Mouse (Mus musculus): ENCODE measurements around the gene Tpra1.

Gene Tpra1

GRCm38 (mm10) chr6:88890832-88891231, 11.2 kb upstream of the Tpra1 start:
- no peak for DNase-seq (ENCODE audit: low read depth)

- no peak for DNase-seq (ENCODE audit: low read depth)
Observed at GRCm38 (mm10) chr6:88893559-88893958, 8.5 kb upstream of the Tpra1 start.

- no peak for DNase-seq (ENCODE audit: low read depth)
Observed at GRCm38 (mm10) chr6:88895943-88896342, 6.1 kb upstream of the Tpra1 start.

- DNase-seq (ENCODE audit: low read depth), result no peak
Observed at GRCm38 (mm10) chr6:88897246-88897645, 4.8 kb upstream of the Tpra1 start.

GRCm38 (mm10) chr6:88898534-88899048, 3.5 kb upstream of the Tpra1 start, which contains the start of gene Mcm2:
Gene Mcm2, minus strand, starts transcription at chr6:88898780.
- DNase-seq (ENCODE audit: low read depth), result peak; percentile 78

- no peak for DNase-seq (ENCODE audit: low read depth)
Observed at GRCm38 (mm10) chr6:88899086-88899485, 3.0 kb upstream of the Tpra1 start.

GRCm38 (mm10) chr6:88899628-88900027, 2.4 kb upstream of the Tpra1 start:
- no peak for DNase-seq (ENCODE audit: low read depth)

GRCm38 (mm10) chr6:88901471-88901870, 580 bp upstream of the Tpra1 start:
- DNase-seq (ENCODE audit: low read depth), result no peak

- no peak for DNase-seq (ENCODE audit: low read depth)
Observed at GRCm38 (mm10) chr6:88903708-88904107, 1.7 kb downstream of the Tpra1 start.

GRCm38 (mm10) chr6:88904456-88904974, 2.5 kb downstream of the Tpra1 start:
- DNase-seq (ENCODE audit: low read depth), result no peak

- no peak for DNase-seq (ENCODE audit: low read depth)
Observed at GRCm38 (mm10) chr6:88905042-88905441, 3.0 kb downstream of the Tpra1 start.

- DNase-seq (ENCODE audit: low read depth), result peak; percentile 58
Observed at GRCm38 (mm10) chr6:88906369-88907108, 4.5 kb downstream of the Tpra1 start.

- no peak for DNase-seq (ENCODE audit: low read depth)
Observed at GRCm38 (mm10) chr6:88909151-88909550, 7.1 kb downstream of the Tpra1 start.

GRCm38 (mm10) chr6:88913022-88913421, 11.0 kb downstream of the Tpra1 start:
- DNase-seq (ENCODE audit: low read depth), result no peak

GRCm38 (mm10) chr6:88913440-88913839, 11.4 kb downstream of the Tpra1 start:
- DNase-seq (ENCODE audit: low read depth), result no peak

GRCm38 (mm10) chr6:88914799-88915198, 12.7 kb downstream of the Tpra1 start:
- DNase-seq (ENCODE audit: low read depth), result no peak

GRCm38 (mm10) chr6:88915510-88915909, 13.5 kb downstream of the Tpra1 start:
- no peak for DNase-seq (ENCODE audit: low read depth)

- DNase-seq (ENCODE audit: low read depth), result no peak
Observed at GRCm38 (mm10) chr6:88916153-88916552, 14.1 kb downstream of the Tpra1 start.

GRCm38 (mm10) chr6:88918802-88919201, 16.8 kb downstream of the Tpra1 start:
- no peak for DNase-seq (ENCODE audit: low read depth)

GRCm38 (mm10) chr6:88924502-88925275, 22.6 kb downstream of the Tpra1 start:
- peak; percentile 98 for DNase-seq (ENCODE audit: low read depth)

- DNase-seq (ENCODE audit: low read depth), result no peak
Observed at GRCm38 (mm10) chr6:88925640-88926205, 23.7 kb downstream of the Tpra1 start.

- DNase-seq (ENCODE audit: low read depth), result no peak
Observed at GRCm38 (mm10) chr6:88926870-88927269, 24.8 kb downstream of the Tpra1 start.

Measured in fibroblast of lung, adult 2 months (primary cell).